Mouse (Mus musculus): ENCODE results near the gene Id3. TPM values are rescaled to one million over a fixed set of nuclear protein-coding genes. Genes with fewer than 3 reads are reported as not detected.
A peak's percentile ranks its signal among the peaks of the same experiment; 100 is the strongest.
"Not testable (repeated sequence)": the region's sequence is repeated elsewhere in the genome, so short reads cannot be mapped to it uniquely, and the experiment has no call there.

Gene Id3
- polyA plus RNA-seq (2015; fragmentation: Nextera tagmentation; extraction: Ambion mirVana), result 218 and 262 TPM in 2 replicates

DNA sequence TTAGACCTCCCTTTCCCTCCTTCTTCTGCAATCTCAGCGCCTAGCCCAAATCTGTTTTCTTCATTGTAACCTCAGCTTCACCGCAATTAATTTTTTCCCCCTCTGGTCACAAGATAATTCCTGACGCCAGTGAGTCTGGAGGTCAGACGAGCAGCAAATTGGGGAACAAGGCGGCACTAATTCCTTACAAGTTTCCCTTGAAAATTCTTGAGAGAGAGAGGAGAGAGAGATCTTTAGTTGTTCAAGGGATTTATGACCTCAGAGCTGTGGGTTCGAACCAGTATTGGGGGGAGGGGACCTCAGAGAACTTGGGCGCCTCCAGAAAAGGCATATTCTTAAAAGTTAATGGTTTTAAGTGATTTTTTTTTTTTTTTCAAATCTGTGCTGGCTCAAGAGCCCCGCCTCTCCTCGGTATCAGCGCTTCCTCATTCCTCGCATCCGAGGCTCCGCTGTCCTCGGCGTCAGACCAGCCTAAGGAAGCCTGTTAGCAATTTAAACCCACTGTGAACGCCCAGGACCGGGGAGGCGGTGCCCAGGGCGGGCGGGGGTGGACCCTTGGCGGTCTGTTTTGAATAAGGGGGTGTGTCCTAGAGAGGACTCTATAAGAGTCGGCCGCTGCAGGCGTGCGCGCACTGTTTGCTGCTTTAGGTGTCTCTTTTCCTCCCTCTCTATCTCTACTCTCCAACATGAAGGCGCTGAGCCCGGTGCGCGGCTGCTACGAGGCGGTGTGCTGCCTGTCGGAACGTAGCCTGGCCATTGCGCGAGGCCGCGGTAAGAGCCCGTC is at the start of gene Id3:
Gene Id3 (plus strand): TSS at position 305 of the 784 bp plus-strand sequence.
- Histone ChIP-seq H3K4me1 (ENCODE audit: control insufficient read depth, insufficient read depth, low read length) (peaks cover 46% of the 10 kb centered on the region), H3K9ac (ENCODE audit: low read length) (peak within 1 kb of the TSS; percentile 87), H3K9me3 (replicated peaks; ENCODE audit: control insufficient read depth, low read length) (no peaks in the 10 kb centered on the region), H3K4me2 (ENCODE audit: low read depth, low read length) (peak within 1 kb of the TSS; percentile 75), H3K4me3 (ENCODE audit: low read length) (peak within 1 kb of the TSS; percentile 77), H3K27me3 (ENCODE audit: control insufficient read depth, insufficient read depth, low read length) (no peaks in the 10 kb centered on the region), H3K27ac (ENCODE audit: low read length) (peak within 1 kb of the TSS; percentile 95), H3K36me3 (ENCODE audit: control insufficient read depth, insufficient read depth) (no peaks in the 10 kb centered on the region)
- under 1% methylated on average over 39 of the region's 39 CpGs for WGBS
- peak; percentile 82 for ATAC-seq (replicated peaks; ENCODE audit: extremely low read depth, insufficient read depth, low FRiP score)

GRCm38 (mm10) chr4:136094519-136095219 is 48.6 kb upstream of the Id3 start:
- Histone ChIP-seq H3K9ac (ENCODE audit: low read length) (no peak overlapping the region), H3K27me3 (ENCODE audit: control insufficient read depth, insufficient read depth, low read length) (no peaks in the 10 kb centered on the region), H3K36me3 (ENCODE audit: control insufficient read depth, insufficient read depth) (no peaks in the 10 kb centered on the region), H3K4me1 (ENCODE audit: control insufficient read depth, insufficient read depth, low read length) (peaks cover 4% of the 10 kb centered on the region; the same call in 1 of the 2 replicates), H3K4me3 (ENCODE audit: low read length) (no peak overlapping the region), H3K27ac (ENCODE audit: low read length) (no peak overlapping the region), H3K4me2 (ENCODE audit: low read depth, low read length) (no peak overlapping the region), H3K9me3 (replicated peaks; ENCODE audit: control insufficient read depth, low read length) (peaks cover 4% of the 10 kb centered on the region; the same call in 1 of the 2 replicates)
- WGBS, result 76% methylated on average over 18 of the region's 18 CpGs
- ATAC-seq (replicated peaks; ENCODE audit: extremely low read depth, insufficient read depth, low FRiP score), result no peak

DNA sequence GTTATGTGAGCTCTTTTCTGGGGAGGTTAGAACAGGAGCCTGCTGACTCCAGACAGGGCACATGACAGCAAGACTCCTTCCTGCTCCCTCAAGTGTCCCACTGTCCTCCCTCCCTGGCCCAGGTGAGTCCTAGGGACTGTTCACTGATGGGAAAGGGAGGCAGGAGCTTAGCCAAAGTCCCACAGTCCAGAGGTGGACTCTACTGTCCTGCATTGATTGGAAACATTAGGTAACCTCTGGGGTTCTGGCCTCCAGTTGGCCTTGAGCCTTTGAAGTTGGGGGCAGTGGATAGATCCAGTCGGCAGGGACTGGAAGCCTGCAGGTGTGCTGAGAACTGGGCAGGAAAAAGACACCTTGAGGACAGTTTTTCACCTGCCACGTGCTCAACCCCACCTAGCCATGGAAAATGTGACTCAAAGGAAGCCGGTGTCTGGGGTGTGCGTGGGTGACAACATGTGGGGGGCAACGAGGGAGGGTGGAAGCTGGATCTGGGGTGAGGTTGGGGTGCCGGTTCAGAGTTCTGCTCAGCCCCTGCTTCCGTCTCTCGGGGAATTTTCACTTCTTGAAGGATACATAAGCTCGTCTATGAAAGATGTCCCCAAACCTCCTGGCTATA is 47.7 kb upstream of the Id3 start:
- Histone ChIP-seq H3K27ac (ENCODE audit: low read length) (no peak overlapping the region), H3K4me2 (ENCODE audit: low read depth, low read length) (no peak overlapping the region), H3K9me3 (replicated peaks; ENCODE audit: control insufficient read depth, low read length) (peaks cover 4% of the 10 kb centered on the region; the same call in 1 of the 2 replicates), H3K27me3 (ENCODE audit: control insufficient read depth, insufficient read depth, low read length) (no peaks in the 10 kb centered on the region), H3K9ac (ENCODE audit: low read length) (no peak overlapping the region), H3K36me3 (ENCODE audit: control insufficient read depth, insufficient read depth) (no peaks in the 10 kb centered on the region), H3K4me3 (ENCODE audit: low read length) (no peak overlapping the region), H3K4me1 (ENCODE audit: control insufficient read depth, insufficient read depth, low read length) (peaks cover 8% of the 10 kb centered on the region)
- ATAC-seq (replicated peaks; ENCODE audit: extremely low read depth, insufficient read depth, low FRiP score), result no peak
- 75% methylated on average over 9 of the region's 9 CpGs for WGBS

DNA sequence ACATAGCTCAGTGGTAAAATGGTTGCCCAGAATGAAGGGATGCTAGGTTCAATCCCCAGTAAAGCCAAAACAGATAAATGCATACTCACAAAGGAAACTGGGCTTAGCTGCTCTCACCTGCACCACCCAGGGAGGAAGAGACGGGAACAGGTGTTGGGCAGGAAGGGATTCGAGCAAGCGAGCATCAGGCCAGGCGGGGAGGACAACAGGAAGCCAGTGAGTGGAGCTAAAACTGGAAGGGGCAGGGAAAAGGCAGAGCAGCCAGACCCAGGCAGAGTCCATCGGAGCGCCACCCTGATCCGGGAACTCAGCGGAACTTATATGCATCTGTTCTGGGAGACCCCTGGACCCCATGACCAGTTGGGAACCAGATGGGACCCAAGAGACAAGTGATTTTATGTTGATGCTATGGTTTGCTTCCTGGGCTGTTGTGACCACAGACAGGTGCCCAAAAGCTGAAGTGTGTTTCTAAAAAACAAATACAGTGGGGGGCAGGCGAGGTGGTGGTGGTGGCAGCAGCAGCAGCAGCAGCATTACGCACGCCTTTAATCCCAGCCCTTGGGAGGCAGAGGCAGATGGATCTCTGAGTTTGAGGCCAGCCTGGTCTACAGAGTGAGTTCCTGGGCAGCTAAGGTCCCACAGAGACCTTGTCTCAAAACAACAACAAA is 46.7 kb upstream of the Id3 start:
- ATAC-seq (replicated peaks; ENCODE audit: extremely low read depth, insufficient read depth, low FRiP score), result no peak

GRCm38 (mm10) chr4:136098446-136098845 is 44.9 kb upstream of the Id3 start:
- no peaks in the 10 kb centered on the region for H3K27me3 ChIP-seq (ENCODE audit: control insufficient read depth, insufficient read depth, low read length)
- peaks cover 10% of the 10 kb centered on the region for H3K4me1 ChIP-seq (ENCODE audit: control insufficient read depth, insufficient read depth, low read length)
- no peak for ATAC-seq (replicated peaks; ENCODE audit: extremely low read depth, insufficient read depth, low FRiP score)
- 93% methylated on average over 3 of the region's 3 CpGs for WGBS
- H3K4me3 ChIP-seq (ENCODE audit: low read length), result no peak overlapping the region
- no peak overlapping the region for H3K27ac ChIP-seq (ENCODE audit: low read length)
- H3K9ac ChIP-seq (ENCODE audit: low read length), result no peak overlapping the region
- no peak overlapping the region for H3K4me2 ChIP-seq (ENCODE audit: low read depth, low read length)
- H3K9me3 ChIP-seq (replicated peaks; ENCODE audit: control insufficient read depth, low read length), result no peaks in the 10 kb centered on the region
- H3K36me3 ChIP-seq (ENCODE audit: control insufficient read depth, insufficient read depth), result no peaks in the 10 kb centered on the region

More for the DNA sequence above, 46.7 kb upstream of the Id3 start:
- WGBS, result 61% methylated on average over 11 of the region's 11 CpGs
- Histone ChIP-seq H3K27ac (ENCODE audit: low read length) (no peak overlapping the region), H3K36me3 (ENCODE audit: control insufficient read depth, insufficient read depth) (no peaks in the 10 kb centered on the region), H3K4me3 (ENCODE audit: low read length) (no peak overlapping the region), H3K27me3 (ENCODE audit: control insufficient read depth, insufficient read depth, low read length) (no peaks in the 10 kb centered on the region), H3K4me1 (ENCODE audit: control insufficient read depth, insufficient read depth, low read length) (peaks cover 10% of the 10 kb centered on the region), H3K4me2 (ENCODE audit: low read depth, low read length) (no peak overlapping the region), H3K9me3 (replicated peaks; ENCODE audit: control insufficient read depth, low read length) (peaks cover 4% of the 10 kb centered on the region; the same call in 1 of the 2 replicates), H3K9ac (ENCODE audit: low read length) (no peak overlapping the region)

GRCm38 (mm10) chr4:136100396-136101070 is 42.8 kb upstream of the Id3 start:
- H3K27ac ChIP-seq (ENCODE audit: low read length), result no peak overlapping the region
- no peaks in the 10 kb centered on the region for H3K36me3 ChIP-seq (ENCODE audit: control insufficient read depth, insufficient read depth)
- H3K9me3 ChIP-seq (replicated peaks; ENCODE audit: control insufficient read depth, low read length), result no peaks in the 10 kb centered on the region
- H3K4me3 ChIP-seq (ENCODE audit: low read length), result no peak overlapping the region
- H3K4me1 ChIP-seq (ENCODE audit: control insufficient read depth, insufficient read depth, low read length), result peaks cover 10% of the 10 kb centered on the region
- H3K9ac ChIP-seq (ENCODE audit: low read length), result no peak overlapping the region
- ATAC-seq (replicated peaks; ENCODE audit: extremely low read depth, insufficient read depth, low FRiP score), result no peak
- no peaks in the 10 kb centered on the region for H3K27me3 ChIP-seq (ENCODE audit: control insufficient read depth, insufficient read depth, low read length)
- no peak overlapping the region for H3K4me2 ChIP-seq (ENCODE audit: low read depth, low read length)
- 47% methylated on average over 12 of the region's 12 CpGs for WGBS

- H3K4me2 ChIP-seq (ENCODE audit: low read depth, low read length); H3K27me3 ChIP-seq (ENCODE audit: control insufficient read depth, insufficient read depth, low read length); H3K9ac ChIP-seq (ENCODE audit: low read length); H3K9me3 ChIP-seq (replicated peaks; ENCODE audit: control insufficient read depth, low read length); H3K4me1 ChIP-seq (ENCODE audit: control insufficient read depth, insufficient read depth, low read length); H3K36me3 ChIP-seq (ENCODE audit: control insufficient read depth, insufficient read depth); H3K4me3 ChIP-seq (ENCODE audit: low read length); ATAC-seq (replicated peaks; ENCODE audit: extremely low read depth, insufficient read depth, low FRiP score); H3K27ac ChIP-seq (ENCODE audit: low read length): not testable (repeated sequence)
- WGBS, result 80% methylated on average over 4 of the region's 4 CpGs
Observed at GRCm38 (mm10) chr4:136101753-136102152, 41.5 kb upstream of the Id3 start.
